Mouse (Mus musculus) cerebellum, postnatal 10 days (tissue): ENCODE data around the gene Bst1.
A peak's percentile ranks its signal among the peaks of the same experiment; 100 is the strongest.

Experiments used
- DNase-seq, 2 experiments: peaks; one replicate each; pipeline ENCODE4 v3.0.0; 2021; ENCODE audit warnings: mixed read lengths in 2 of 2

Bst1 gene

DNA sequence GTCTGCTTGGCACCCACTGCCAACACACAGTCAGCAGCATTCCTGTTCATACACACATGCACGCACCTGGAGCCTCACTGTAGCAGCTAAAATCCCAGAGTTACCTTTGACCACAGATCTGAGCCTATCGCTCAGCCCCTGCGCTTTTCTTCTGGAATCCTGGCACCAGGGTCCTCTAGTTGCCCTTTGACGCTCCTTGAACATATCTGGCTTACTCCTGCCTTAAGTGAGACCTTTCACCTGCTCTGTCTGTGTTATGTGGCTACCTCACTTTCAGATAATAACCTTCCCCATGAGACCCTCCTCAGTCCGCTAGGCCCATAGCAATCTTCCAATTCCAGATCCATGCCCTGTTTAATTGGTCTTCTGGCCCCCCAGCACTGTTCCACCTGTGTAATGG is 41.4 kb downstream of the Bst1 start:
- no peak for DNase-seq

DNA sequence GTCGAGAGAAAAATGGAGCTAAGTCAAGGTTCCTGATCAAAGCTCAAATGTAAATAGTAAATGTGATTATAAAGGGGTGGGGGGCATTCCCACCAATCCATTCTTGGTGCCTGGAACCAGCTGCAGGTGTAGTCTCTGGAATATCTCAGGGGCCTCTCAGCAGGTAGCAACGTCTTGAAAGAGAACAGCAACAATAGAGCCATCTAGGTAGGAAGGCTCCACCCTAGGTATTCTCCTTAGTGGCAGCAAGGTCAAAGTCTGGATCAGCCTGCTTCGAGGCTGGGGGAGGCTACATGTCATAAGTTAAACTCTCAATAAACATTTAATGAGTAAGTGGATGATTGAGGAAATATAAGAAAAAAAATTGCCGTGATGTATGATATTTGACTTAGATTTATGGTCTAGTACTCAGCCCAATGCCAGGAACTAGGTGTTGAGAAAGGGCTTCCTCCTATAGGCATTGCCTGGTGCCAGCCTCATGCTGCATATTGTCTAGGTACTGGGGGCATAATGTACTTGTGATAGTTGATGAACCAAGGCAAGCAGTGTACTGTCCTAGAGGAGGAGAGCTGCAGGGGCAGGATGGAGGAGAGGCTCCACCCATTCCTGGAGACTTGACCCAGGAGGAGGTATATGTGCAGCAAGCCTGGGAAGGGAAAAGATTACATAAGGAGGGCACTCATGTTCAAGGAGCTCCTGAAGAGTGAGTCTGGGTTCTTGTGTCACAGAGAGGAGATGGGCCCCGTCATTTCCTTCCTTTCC is 42.2 kb downstream of the Bst1 start:
- no peak for DNase-seq

DNA sequence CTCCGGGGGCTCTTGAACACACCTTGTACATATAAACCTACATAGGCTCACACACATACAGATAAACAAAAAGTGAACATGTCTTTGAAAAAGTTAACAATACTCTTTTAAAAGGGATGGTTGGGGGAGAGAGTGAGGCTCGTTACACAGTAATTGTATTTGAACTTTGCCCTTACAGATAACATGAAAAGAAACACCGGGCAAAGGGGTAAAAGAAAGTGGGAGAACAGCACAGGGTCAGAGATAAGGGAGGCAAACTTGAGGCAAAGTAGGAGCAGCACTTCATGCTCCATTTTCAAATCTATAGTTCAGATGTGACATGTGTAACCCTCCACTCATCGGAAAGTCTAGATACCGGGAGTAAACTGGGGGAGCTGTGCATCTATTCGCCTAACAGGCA is 45.0 kb downstream of the Bst1 start:
- DNase-seq: no peak

DNA sequence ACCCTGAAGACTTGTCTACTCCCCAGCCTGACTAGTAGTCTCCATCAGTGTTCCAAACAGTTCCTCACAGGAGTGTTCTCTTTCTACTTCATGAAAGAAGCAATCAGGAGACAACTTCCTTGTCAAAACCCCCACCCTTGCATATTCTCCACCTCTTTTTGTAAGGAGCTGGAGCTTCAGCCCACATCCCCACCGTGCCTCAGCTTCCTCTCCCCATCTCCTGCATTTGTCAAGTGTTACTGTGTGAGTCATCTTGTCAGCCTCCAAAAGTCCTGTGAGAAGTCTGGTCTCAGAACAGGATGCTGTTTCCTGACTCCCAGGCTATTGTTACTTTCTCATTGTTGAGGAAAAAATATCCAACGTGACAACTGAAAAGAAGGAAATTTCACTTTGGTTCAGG is 46.6 kb downstream of the Bst1 start:
- no peak for DNase-seq

DNA sequence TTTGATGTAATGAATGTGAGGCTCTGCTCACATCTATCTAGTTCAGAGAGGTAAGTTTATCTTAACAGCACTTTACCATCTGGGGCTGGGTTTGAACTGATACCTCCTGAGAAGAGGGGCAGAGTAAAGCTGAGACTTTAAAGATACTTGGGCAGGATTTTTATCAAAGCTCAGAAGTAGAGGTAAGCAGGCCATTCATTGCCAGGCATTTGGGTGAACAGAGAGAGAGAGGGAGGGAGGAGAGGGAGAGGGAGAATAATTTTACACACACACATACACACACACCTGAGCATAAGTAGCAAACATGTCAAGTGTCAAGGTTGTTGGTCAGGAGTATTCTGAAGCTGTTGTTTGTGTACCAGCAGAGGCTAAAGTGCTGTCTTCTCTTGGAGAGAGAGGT is 49.6 kb downstream of the Bst1 start, which contains the start of gene Cd38:
Cd38 (plus strand) TSS at position 301 of the 400 bp plus-strand sequence.
- no peak for DNase-seq

DNA sequence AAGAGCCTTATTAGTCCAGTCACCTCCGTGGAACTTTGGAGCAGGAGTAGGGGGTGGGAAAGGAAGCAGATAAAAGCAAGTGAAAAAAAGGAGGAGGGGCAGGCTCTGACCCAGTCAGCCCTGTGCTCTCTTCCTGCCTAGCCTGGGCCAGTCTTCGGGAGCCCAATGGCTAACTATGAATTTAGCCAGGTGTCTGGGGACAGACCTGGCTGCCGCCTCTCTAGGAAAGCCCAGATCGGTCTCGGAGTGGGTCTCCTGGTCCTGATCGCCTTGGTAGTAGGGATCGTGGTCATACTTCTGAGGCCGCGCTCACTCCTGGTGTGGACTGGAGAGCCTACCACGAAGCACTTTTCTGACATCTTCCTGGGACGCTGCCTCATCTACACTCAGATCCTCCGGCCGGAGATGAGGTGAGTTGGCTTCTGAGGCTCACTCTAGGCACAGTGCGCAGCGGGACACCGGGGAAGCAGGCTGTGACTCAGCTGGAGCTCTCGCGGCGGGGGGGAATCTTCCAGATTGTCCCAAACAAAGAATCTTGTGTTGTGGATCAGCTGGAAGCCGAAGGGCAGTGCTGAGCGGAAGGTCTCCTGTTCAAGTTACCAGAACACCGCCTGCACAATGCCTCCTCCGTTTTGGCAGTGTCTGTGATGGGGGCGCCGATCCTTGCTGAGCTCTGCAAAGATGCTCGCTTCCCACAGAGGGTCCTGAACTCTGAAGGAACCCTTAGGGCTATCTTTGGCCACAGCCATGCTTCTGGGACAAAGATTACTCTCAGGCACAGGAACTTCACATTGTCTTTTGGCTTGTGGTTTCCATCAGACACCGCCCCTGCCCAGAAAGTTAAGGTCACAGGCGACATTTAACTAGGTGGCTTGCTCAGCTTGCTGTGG is 50.3 kb downstream of the Bst1 start:
- DNase-seq: peak; percentile 51 to 62

DNA sequence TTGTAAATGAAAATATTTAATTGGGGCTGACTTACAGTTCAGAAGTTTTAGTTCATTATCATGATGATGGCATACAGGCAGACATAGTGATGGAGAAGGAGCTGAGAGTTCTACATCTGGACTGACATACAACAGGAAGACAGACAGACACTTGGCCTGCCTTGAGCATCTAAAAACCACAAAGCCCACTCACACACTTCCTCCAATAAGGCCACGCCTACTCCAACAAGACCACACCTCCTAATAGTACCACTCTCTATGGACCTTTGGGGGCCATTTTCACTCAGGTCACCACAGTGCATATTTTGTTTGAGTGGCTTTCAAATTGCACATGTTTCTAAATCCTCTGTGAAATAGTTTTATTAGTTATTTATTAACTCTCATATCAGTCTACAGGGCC is 53.2 kb downstream of the Bst1 start:
- DNase-seq: no peak

DNA sequence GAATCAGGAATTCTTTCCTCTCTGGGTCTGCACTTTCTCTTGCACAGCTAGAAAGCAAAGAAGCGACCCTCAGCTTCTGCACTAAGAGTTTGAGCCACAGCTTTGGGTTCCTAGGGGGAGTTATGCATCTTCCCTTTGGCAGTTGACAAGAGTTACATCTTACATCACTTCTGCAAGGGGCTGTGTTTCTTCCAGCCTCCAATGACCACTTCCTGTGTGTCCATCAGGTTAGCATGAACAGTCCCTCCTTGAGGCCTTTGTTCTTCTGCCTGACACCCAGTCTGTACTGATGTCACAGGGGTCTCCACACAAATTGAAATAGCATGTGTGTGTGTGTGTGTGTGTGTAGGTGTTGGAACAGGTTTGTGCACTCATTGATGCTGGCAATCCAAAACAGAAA is 54.0 kb downstream of the Bst1 start:
- DNase-seq: no peak

DNA sequence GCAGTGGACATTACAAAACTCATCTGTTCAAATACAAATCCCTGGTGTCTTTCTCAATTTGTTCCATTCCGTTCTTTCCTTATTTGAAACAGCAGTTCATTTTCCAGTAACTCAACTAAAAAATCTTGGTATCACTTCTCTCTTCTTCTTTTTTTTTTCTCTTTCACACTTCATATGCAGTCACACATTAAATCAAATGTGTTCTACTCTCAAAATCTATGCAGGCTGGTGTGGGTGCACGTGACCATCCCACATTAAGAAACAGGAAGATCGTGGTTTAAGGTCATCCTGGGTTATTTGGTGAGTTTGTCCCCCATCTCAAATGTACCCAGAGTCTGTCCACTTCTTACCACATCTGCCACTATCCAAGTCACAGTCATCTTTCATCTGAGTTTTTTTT is 63.3 kb downstream of the Bst1 start:
- no peak for DNase-seq

DNA sequence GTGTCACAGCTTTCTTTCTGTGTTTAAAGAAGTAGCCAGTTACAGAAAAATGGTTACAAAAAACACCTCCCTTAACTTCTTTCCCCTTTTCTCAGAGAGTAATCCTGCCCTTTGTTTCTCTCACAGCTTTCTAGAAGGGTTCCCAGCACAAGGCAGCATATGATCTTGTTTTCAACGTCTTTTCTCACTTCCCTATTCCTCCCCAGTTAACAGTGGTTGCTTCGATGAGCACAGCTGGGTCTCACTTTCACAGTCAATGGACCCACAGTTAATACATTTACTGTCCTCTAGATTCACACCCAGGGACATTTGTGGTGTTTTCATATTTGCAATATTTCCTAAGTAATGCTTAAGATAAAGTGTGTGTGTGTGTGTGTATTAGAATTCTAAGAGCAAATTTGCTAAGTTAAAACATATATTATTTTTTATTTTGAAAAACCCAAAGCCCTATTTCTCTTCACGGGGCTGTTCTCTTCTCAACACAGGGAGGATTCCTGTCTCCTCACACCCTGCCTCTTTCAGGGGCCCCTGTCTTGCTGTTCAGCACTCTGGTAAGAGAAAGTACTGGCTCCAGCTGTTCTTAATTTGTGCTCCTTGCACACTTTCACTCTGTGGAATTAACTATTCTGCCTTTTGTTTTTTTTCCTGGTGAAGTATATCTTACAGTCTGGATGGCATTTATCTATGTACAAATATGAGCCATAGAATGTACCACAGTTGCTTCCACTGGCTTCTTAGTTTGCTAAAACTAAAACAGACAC is 66.6 kb downstream of the Bst1 start:
- no peak for DNase-seq

DNA sequence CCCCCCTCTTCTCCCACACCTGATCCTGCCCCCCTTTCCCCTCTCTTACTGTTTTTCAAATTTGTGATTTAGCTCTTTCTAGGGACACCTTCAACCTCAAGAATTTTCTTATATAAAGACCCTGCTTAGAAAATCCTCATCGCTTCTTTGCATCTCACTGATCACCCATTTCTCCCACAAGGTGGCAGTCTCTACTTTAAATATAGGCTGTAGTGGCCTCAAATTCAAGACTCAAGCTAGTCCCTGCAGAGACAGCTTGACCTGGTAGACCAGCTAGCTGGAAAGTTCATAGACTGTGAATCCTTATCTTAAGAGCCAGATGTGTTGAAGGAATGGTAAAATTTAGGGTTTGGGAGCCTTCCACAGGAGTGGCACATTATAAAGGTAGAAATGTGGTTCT is 73.7 kb downstream of the Bst1 start:
- DNase-seq: peak; percentile 47 to 62
